Mouse (Mus musculus) frontal cortex, postnatal 36 days (tissue): ENCODE results near the gene Thap4.
"Not testable (repeated sequence)": the region's sequence is repeated elsewhere in the genome, so short reads cannot be mapped to it uniquely, and the experiment has no call there.

Experiments used
- DNase-seq, 2 experiments: peaks; one replicate each; pipeline ENCODE4 v3.0.0; 2022; ENCODE audit warnings: low spot score in 2 of 2

Gene Thap4

GRCm38 (mm10) chr1:93691106-93691505 is 63.6 kb downstream of the Thap4 start:
- no peak for DNase-seq

GRCm38 (mm10) chr1:93689901-93690496 is 64.7 kb downstream of the Thap4 start:
- DNase-seq = no peak

- DNase-seq = no peak
Observed at GRCm38 (mm10) chr1:93688154-93688553, 66.5 kb downstream of the Thap4 start.

- no peak for DNase-seq
Observed at GRCm38 (mm10) chr1:93686961-93687320, 67.7 kb downstream of the Thap4 start.

- DNase-seq = peak; percentile 68
Observed at GRCm38 (mm10) chr1:93686245-93686960, 68.3 kb downstream of the Thap4 start.

- peak; percentile 52 to 63 for DNase-seq
Observed at GRCm38 (mm10) chr1:93685401-93686244, 69.0 kb downstream of the Thap4 start, which contains the start of gene Bok. Gene Bok, plus strand, starts transcription at chr1:93685660.

- no peak for DNase-seq
Observed at GRCm38 (mm10) chr1:93679889-93680568, 74.6 kb downstream of the Thap4 start.

- DNase-seq = no peak
Observed at GRCm38 (mm10) chr1:93678386-93678785, 76.3 kb downstream of the Thap4 start.

GRCm38 (mm10) chr1:93672682-93673081 is 82.0 kb downstream of the Thap4 start:
- DNase-seq = no peak

- no peak for DNase-seq
Observed at GRCm38 (mm10) chr1:93669941-93670340, 84.7 kb downstream of the Thap4 start.

- peak in 1 of 2 experiments; percentile 45 for DNase-seq
Observed at GRCm38 (mm10) chr1:93668791-93669548, 85.7 kb downstream of the Thap4 start.

- DNase-seq = no peak
Observed at GRCm38 (mm10) chr1:93667760-93668400, 86.8 kb downstream of the Thap4 start.

GRCm38 (mm10) chr1:93658559-93658958 is 96.1 kb downstream of the Thap4 start, which contains the start of gene Stk25:
Gene Stk25, minus strand, starts transcription at chr1:93658659.
- not testable (repeated sequence) for DNase-seq

- no peak for DNase-seq
Observed at GRCm38 (mm10) chr1:93657025-93657360, 97.7 kb downstream of the Thap4 start.

GRCm38 (mm10) chr1:93656325-93657024 is 98.2 kb downstream of the Thap4 start:
- DNase-seq = no peak

- no peak for DNase-seq
Observed at GRCm38 (mm10) chr1:93654798-93655197, 99.9 kb downstream of the Thap4 start.

- no peak for DNase-seq
Observed at GRCm38 (mm10) chr1:93654275-93654674, 100.4 kb downstream of the Thap4 start.
